Mouse (Mus musculus): ENCODE data around the gene Mmrn2. TPM values are rescaled to one million over a fixed set of nuclear protein-coding genes. Genes with fewer than 3 reads are reported as not detected.

Gene Mmrn2
- polyA plus RNA-seq, 1 experiment from 2014 or later = 7.3 TPM

DNA sequence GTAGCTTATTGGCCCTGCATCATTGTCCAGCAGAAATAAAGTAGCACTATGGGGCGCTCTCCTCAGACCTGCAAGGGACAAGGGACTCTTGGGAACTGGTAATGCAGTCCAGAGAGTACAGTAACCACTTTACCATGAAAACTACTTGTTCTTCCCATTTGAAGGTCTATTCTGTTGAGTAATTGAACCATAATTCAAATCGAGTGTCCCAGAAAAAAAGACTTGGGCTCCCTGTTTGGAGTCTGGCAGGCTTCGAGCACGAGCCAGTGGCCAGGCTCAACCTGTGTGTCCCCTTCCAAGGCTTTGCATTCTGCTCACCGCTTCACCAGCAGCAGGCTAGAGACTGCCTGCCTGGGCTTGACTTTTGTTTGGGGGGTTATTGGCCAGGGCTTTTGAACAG lies 30.9 kb upstream of the Mmrn2 start:
- no peak for ATAC-seq (ENCODE audit: insufficient read depth, low FRiP score, low TSS enrichment)
- no peak overlapping the region for H3K4me2 ChIP-seq (ENCODE audit: low read depth)
- peaks cover 3% of the 10 kb centered on the region; the same call in 1 of the 2 replicates for H3K36me3 ChIP-seq (ENCODE audit: control insufficient read depth, insufficient read depth, low read length)
- no peak overlapping the region for H3K27ac ChIP-seq (ENCODE audit: low read depth, low read length)
- no peak overlapping the region for H3K9ac ChIP-seq (ENCODE audit: low read length)
- DNase-seq (ENCODE audit: low spot score) = no peak
- H3K4me1 ChIP-seq (ENCODE audit: control insufficient read depth, insufficient read depth, low read length) = no peaks in the 10 kb centered on the region
- H3K27me3 ChIP-seq (ENCODE audit: control insufficient read depth, insufficient read depth, low read length) = no peaks in the 10 kb centered on the region
- no peak overlapping the region for H3K4me3 ChIP-seq (ENCODE audit: low read depth, low read length)
- no peaks in the 10 kb centered on the region for H3K9me3 ChIP-seq (ENCODE audit: control insufficient read depth, low read length)
- 87% methylated on average over 5 of the region's 5 CpGs for WGBS

DNA sequence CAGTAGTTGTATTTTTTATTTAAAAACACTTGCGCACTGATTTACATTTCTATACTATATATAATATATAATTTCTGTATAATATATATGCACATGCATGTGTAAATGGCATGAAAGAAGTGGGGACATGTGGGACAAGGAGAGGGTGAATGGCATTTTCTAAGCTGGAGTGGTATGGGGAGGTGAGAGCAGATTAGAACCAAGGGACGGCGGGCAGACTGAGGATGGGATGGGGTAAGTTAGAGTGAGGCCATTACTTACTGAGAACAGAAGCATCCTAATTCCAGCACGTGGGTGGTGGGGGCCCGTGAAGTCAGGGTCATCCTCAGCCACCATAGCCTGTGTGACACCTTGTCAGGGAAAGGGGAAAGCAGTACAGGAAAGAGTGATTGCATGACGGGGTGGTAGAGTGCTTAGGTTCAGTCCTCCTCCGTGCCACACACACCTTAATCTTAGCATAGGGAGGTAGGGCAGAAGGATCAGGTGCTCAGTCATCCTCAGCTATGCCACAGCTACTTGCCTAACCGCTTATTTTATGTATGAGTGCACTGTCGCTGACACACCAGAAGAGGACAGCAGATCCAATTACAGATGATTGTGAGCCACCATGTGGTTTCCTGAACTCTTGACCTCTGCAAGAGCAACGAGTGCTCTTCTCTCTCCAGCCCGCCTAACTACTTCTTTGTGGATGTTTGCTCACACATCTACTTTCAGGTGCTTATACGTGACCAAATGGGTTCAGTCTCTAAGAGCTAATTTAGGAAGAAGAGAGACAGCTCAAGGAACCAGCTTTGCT lies 29.3 kb upstream of the Mmrn2 start:
- peaks cover 3% of the 10 kb centered on the region; the same call in 1 of the 2 replicates for H3K36me3 ChIP-seq (ENCODE audit: control insufficient read depth, insufficient read depth, low read length)
- no peak overlapping the region for H3K9ac ChIP-seq (ENCODE audit: low read length)
- ATAC-seq (ENCODE audit: insufficient read depth, low FRiP score, low TSS enrichment) (peak; percentile 35; the same call in 1 of the 2 replicates), DNase-seq (ENCODE audit: low spot score) (no peak)
- H3K4me3 ChIP-seq (ENCODE audit: low read depth, low read length) = no peak overlapping the region
- H3K27ac ChIP-seq (ENCODE audit: low read depth, low read length) = no peak overlapping the region
- no peak overlapping the region for H3K4me2 ChIP-seq (ENCODE audit: low read depth)
- no peaks in the 10 kb centered on the region for H3K4me1 ChIP-seq (ENCODE audit: control insufficient read depth, insufficient read depth, low read length)
- 54% methylated on average over 12 of the region's 12 CpGs for WGBS
- no peaks in the 10 kb centered on the region for H3K9me3 ChIP-seq (ENCODE audit: control insufficient read depth, low read length)
- H3K27me3 ChIP-seq (ENCODE audit: control insufficient read depth, insufficient read depth, low read length) = no peaks in the 10 kb centered on the region

DNA sequence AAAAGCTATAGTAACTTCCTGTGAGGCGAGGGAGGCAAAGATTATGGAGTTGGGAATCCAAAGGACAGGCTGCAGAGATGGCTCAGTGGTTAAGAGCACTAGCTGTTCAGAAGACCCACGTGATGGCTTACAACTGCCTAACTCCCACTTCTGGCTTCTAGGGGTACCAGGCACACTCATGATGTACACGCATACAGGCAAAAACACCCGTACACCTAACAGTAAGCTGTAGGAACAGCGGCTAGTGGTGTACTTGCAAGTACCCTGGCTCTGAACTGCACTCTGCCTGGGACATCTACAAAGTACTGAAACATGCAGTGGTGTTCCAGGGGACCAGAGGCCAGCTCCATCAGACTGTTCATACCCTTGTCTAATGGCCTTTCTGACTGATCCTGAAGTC lies 28.2 kb upstream of the Mmrn2 start:
- H3K27ac ChIP-seq (ENCODE audit: low read depth, low read length) = no peak overlapping the region
- H3K27me3 ChIP-seq (ENCODE audit: control insufficient read depth, insufficient read depth, low read length) = no peaks in the 10 kb centered on the region
- 92% methylated on average over 5 of the region's 5 CpGs for whole genome bisulfite sequencing

DNA sequence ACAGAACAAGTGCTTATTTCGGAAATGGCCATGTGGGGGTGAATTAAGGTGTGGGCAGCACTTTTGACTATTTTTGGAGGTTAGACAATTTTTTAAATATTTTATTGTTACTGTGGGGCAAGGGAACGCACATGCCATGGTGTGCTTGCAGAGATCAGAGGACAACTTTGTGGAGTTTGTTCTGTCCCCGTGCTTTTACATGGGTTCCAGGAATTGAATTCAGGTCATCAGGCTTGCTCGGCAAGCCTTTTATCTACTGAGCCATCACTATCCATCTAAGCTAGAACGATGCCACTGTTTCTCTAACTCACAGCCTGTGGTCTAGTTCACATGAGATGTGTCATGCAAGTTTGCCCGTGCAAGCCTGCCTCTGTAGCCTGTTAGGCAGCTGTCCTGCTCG lies 27.0 kb upstream of the Mmrn2 start:
- H3K9me3 ChIP-seq (ENCODE audit: control insufficient read depth, low read length) = no peaks in the 10 kb centered on the region
- ATAC-seq (ENCODE audit: insufficient read depth, low FRiP score, low TSS enrichment) = no peak

More for the DNA sequence above, 28.2 kb upstream of the Mmrn2 start:
- no peak for DNase-seq (ENCODE audit: low spot score)
- H3K4me2 ChIP-seq (ENCODE audit: low read depth) = no peak overlapping the region
- no peaks in the 10 kb centered on the region for H3K9me3 ChIP-seq (ENCODE audit: control insufficient read depth, low read length)
- no peak for ATAC-seq (ENCODE audit: insufficient read depth, low FRiP score, low TSS enrichment)
- H3K9ac ChIP-seq (ENCODE audit: low read length) = no peak overlapping the region
- no peak overlapping the region for H3K4me3 ChIP-seq (ENCODE audit: low read depth, low read length)
- H3K4me1 ChIP-seq (ENCODE audit: control insufficient read depth, insufficient read depth, low read length) = no peaks in the 10 kb centered on the region
- no peaks in the 10 kb centered on the region; the same call in 1 of the 2 replicates for H3K36me3 ChIP-seq (ENCODE audit: control insufficient read depth, insufficient read depth, low read length)

DNA sequence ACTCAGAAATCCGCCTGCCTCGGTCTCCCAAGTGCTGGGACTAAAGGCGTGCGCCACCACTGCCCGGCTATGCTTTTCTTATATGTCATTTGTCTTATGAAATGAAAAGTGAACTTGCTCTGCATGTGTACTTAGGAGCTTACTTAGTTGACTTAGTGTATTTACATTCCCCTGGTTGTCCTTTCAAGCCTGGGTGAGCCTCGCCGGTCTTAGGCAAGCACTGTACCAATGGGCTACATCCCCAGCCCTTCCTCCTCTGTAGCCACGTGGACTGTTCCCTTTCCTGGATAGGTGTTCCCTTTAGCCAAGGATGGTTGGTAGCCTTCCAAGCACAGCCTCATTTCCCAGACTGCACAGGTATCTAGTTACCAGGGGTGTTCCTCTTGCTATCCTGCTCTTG lies 26.3 kb upstream of the Mmrn2 start:
- ATAC-seq (ENCODE audit: insufficient read depth, low FRiP score, low TSS enrichment) = no peak
- H3K9ac ChIP-seq (ENCODE audit: low read length) = no peak overlapping the region

More for the DNA sequence above, 27.0 kb upstream of the Mmrn2 start:
- H3K4me3 ChIP-seq (ENCODE audit: low read depth, low read length) = no peak overlapping the region
- no peak overlapping the region for H3K9ac ChIP-seq (ENCODE audit: low read length)
- no peaks in the 10 kb centered on the region for H3K4me1 ChIP-seq (ENCODE audit: control insufficient read depth, insufficient read depth, low read length)
- no peak overlapping the region for H3K27ac ChIP-seq (ENCODE audit: low read depth, low read length)
- no peaks in the 10 kb centered on the region; the same call in 1 of the 2 replicates for H3K36me3 ChIP-seq (ENCODE audit: control insufficient read depth, insufficient read depth, low read length)
- no peak overlapping the region for H3K4me2 ChIP-seq (ENCODE audit: low read depth)
- H3K27me3 ChIP-seq (ENCODE audit: control insufficient read depth, insufficient read depth, low read length) = no peaks in the 10 kb centered on the region
- WGBS = 89% methylated on average over 7 of the region's 7 CpGs
- DNase-seq (ENCODE audit: low spot score) = no peak

DNA sequence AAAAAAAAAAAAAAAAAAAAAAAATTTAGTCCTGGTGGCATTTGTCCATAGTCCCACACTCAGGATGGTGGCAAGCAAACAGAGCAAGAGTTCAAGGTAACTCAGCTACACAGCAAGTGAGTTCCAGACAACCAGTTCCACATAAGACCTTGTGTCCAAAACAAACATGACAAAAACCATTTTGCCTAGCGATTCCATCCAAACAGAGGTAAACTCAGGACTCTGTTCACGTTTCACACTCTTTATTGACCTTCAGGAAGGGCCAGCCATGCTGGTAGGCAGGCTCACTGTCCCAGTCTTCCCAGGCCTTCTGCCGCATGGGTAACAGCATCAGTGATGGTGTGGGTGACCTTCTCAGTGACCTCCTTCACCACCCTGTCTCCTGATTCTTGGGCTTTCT lies 23.6 kb upstream of the Mmrn2 start:
- Histone ChIP-seq H3K4me1 (ENCODE audit: control insufficient read depth, insufficient read depth, low read length) (no peaks in the 10 kb centered on the region), H3K4me3 (ENCODE audit: low read depth, low read length) (no peak overlapping the region), H3K9me3 (ENCODE audit: control insufficient read depth, low read length) (no peaks in the 10 kb centered on the region), H3K9ac (ENCODE audit: low read length) (no peak overlapping the region), H3K27ac (ENCODE audit: low read depth, low read length) (no peak overlapping the region), H3K36me3 (ENCODE audit: control insufficient read depth, insufficient read depth, low read length) (no peaks in the 10 kb centered on the region), H3K4me2 (ENCODE audit: low read depth) (no peak overlapping the region), H3K27me3 (ENCODE audit: control insufficient read depth, insufficient read depth, low read length) (no peaks in the 10 kb centered on the region)
- 67% methylated on average over 3 of the region's 3 CpGs for WGBS
- peak; percentile 3 for DNase-seq (ENCODE audit: low spot score)
- no peak for ATAC-seq (ENCODE audit: insufficient read depth, low FRiP score, low TSS enrichment)

More for the DNA sequence above, 26.3 kb upstream of the Mmrn2 start:
- Histone ChIP-seq H3K4me2 (ENCODE audit: low read depth) (no peak overlapping the region), H3K27ac (ENCODE audit: low read depth, low read length) (no peak overlapping the region), H3K4me1 (ENCODE audit: control insufficient read depth, insufficient read depth, low read length) (no peaks in the 10 kb centered on the region), H3K36me3 (ENCODE audit: control insufficient read depth, insufficient read depth, low read length) (no peaks in the 10 kb centered on the region), H3K4me3 (ENCODE audit: low read depth, low read length) (no peak overlapping the region), H3K9me3 (ENCODE audit: control insufficient read depth, low read length) (no peaks in the 10 kb centered on the region), H3K27me3 (ENCODE audit: control insufficient read depth, insufficient read depth, low read length) (no peaks in the 10 kb centered on the region)
- no peak for DNase-seq (ENCODE audit: low spot score)
- 82% methylated on average over 8 of the region's 8 CpGs for WGBS

DNA sequence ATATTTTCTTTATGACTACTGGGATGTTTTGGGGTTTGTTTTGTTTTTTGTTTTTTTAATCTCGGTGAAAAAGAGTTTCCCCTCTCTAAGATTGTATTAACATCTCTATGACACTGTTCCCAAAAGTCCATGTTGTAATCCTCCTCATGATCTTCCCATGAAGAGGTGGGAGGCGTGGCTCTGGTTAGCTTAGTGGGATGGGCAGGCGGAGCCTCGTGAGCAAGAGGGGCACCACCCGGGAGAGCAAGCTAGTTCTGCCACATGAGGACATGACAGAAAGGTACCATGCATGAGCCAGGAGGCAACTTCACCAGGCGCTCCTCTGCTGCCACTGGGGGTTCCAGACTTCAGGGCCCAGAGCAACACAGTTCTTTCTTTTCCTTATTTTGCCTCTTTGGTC lies 22.7 kb upstream of the Mmrn2 start:
- H3K4me3 ChIP-seq (ENCODE audit: low read depth, low read length) = no peak overlapping the region
- ATAC-seq (ENCODE audit: insufficient read depth, low FRiP score, low TSS enrichment) (no peak), DNase-seq (ENCODE audit: low spot score) (peak; percentile 1)
- WGBS = 72% methylated on average over 6 of the region's 6 CpGs
- no peak overlapping the region for H3K27ac ChIP-seq (ENCODE audit: low read depth, low read length)
- H3K36me3 ChIP-seq (ENCODE audit: control insufficient read depth, insufficient read depth, low read length) = no peaks in the 10 kb centered on the region
- no peaks in the 10 kb centered on the region for H3K4me1 ChIP-seq (ENCODE audit: control insufficient read depth, insufficient read depth, low read length)
- H3K27me3 ChIP-seq (ENCODE audit: control insufficient read depth, insufficient read depth, low read length) = no peaks in the 10 kb centered on the region
- no peaks in the 10 kb centered on the region for H3K9me3 ChIP-seq (ENCODE audit: control insufficient read depth, low read length)
- H3K9ac ChIP-seq (ENCODE audit: low read length) = no peak overlapping the region
- no peak overlapping the region for H3K4me2 ChIP-seq (ENCODE audit: low read depth)

DNA sequence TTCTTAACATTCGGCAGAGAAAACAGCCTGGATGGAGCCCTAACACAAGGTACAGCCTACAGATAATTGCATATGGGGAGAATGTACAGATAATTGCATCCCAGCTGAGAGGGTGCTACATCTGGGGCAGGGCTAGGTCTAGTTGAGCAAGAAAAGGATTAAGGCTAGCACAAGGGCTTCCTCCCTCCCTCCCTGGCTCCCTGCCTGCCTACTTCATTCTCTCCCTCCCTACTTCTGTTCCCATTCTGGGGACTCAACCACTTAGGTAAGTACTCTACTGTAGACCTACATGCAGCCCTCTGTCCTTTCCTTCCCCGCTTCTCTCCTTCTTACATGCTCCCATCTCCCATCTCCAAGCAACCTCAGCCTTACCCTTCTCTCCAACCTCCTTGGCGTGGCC lies 21.9 kb upstream of the Mmrn2 start:
- Histone ChIP-seq H3K27ac (ENCODE audit: low read depth, low read length) (no peak overlapping the region), H3K27me3 (ENCODE audit: control insufficient read depth, insufficient read depth, low read length) (no peaks in the 10 kb centered on the region), H3K4me1 (ENCODE audit: control insufficient read depth, insufficient read depth, low read length) (no peaks in the 10 kb centered on the region), H3K9ac (ENCODE audit: low read length) (no peak overlapping the region), H3K4me2 (ENCODE audit: low read depth) (no peak overlapping the region), H3K36me3 (ENCODE audit: control insufficient read depth, insufficient read depth, low read length) (no peaks in the 10 kb centered on the region), H3K4me3 (ENCODE audit: low read depth, low read length) (no peak overlapping the region), H3K9me3 (ENCODE audit: control insufficient read depth, low read length) (no peaks in the 10 kb centered on the region)
- no peak for DNase-seq (ENCODE audit: low spot score)
- WGBS = 95% methylated on average over 3 of the region's 3 CpGs
- no peak for ATAC-seq (ENCODE audit: insufficient read depth, low FRiP score, low TSS enrichment)

DNA sequence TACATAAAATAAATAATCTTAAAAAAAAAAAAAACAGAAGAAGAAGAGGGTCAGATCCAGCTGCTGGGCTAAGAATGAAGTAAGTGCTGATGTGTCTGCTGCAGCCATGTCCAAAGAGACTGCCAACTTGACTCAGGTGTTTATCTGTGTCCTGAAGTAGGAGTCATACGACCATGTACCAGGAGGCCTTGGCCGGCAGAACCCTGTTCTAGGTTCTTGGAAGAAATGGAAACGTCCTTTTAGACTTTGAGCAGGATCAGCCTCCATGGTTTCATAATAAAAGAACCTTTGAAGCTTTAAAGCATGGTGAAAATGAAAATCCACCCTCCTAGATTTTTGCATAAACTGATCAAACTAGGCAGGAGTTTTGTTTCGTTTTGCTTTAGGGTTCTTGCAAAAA lies 20.8 kb upstream of the Mmrn2 start:
- no peaks in the 10 kb centered on the region for H3K36me3 ChIP-seq (ENCODE audit: control insufficient read depth, insufficient read depth, low read length)
- DNase-seq (ENCODE audit: low spot score) (no peak), ATAC-seq (ENCODE audit: insufficient read depth, low FRiP score, low TSS enrichment) (no peak)
- H3K27me3 ChIP-seq (ENCODE audit: control insufficient read depth, insufficient read depth, low read length) = no peaks in the 10 kb centered on the region
- H3K9ac ChIP-seq (ENCODE audit: low read length) = no peak overlapping the region
- H3K4me2 ChIP-seq (ENCODE audit: low read depth) = no peak overlapping the region
- H3K9me3 ChIP-seq (ENCODE audit: control insufficient read depth, low read length) = no peaks in the 10 kb centered on the region
- 87% methylated on average over 4 of the region's 4 CpGs for WGBS
- no peaks in the 10 kb centered on the region for H3K4me1 ChIP-seq (ENCODE audit: control insufficient read depth, insufficient read depth, low read length)
- H3K4me3 ChIP-seq (ENCODE audit: low read depth, low read length) = no peak overlapping the region
- H3K27ac ChIP-seq (ENCODE audit: low read depth, low read length) = no peak overlapping the region
